Mouse (Mus musculus): ENCODE results near the gene Naaladl2.

DNA sequence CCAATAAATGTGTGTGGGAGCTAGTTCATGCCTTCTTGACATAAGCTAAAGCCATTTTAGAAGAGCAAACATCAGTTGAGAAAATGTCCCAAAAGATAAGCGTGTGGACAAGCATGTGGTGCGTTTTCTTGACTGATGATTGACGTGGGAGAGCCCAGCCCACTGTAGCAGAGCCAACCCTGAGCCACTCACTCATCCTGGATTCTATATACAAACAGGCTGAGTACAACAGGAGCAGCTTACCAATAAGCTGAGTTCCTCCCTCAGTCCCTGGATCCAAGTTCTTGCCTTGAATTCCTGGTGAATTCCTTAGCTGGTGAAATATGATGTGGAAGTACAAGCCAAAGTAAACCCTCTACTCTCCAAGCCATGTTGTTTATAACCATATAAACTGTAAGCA lies 395.0 kb downstream of the Naaladl2 start:
- TF ChIP-seq CTCF (IDR thresholded peaks at IDR 0.05; ENCODE audit: low read depth, low read length) (no peak), EP300 (IDR thresholded peaks at IDR 0.05; ENCODE audit: insufficient read depth, low read depth, low read length) (no peak), POLR2A (IDR thresholded peaks at IDR 0.05; ENCODE audit: insufficient read depth, low read length) (no peak)
